In genomic region chr2:158891319-158891718, GRCm38 (mm10) we compare ENCODE assay signal across 23 mouse cellular contexts.
A peak's percentile ranks its signal among the peaks of the same experiment; 100 is the strongest.
DNase-seq lines count a peak whose midpoint lies in the region; ATAC-seq and TF ChIP-seq lines count a peak whose summit lies in the region.
"Had no signal": no experiment of that assay in that cellular context is flagged by ENCODE, and none has a peak within 500 bp of the region (broad histone marks: within the 10 kb centered on the region; RNA-seq: fewer than 3 reads in every experiment).

No protein-coding gene starts in this region.

- no peak overlapping the region for H3K9ac ChIP-seq in CH12.LX (ENCODE audit: insufficient read depth, low read depth)
- H3K9ac ChIP-seq in hindbrain, embryonic 11.5 days (ENCODE audit: low read depth, low read length): no peak overlapping the region
- H3K9ac ChIP-seq: embryonic facial prominence, embryonic 12.5 days; forebrain, embryonic 12.5 days had no signal

- no peak for TF ChIP-seq RAD21 in CH12.LX (IDR thresholded peaks at IDR 0.05; ENCODE audit: low read depth, low read length)

- H3K27me3 ChIP-seq in CH12.LX (replicated peaks): no peaks in the 10 kb centered on the region
- H3K27me3 ChIP-seq in forebrain, embryonic 10.5 days (ENCODE audit: poor library complexity, severe bottlenecking): no peaks in the 10 kb centered on the region
- no peaks in the 10 kb centered on the region for H3K27me3 ChIP-seq in hindbrain, embryonic 11.5 days (ENCODE audit: control insufficient read depth, insufficient read depth, low read length)
- H3K27me3 ChIP-seq: embryonic facial prominence, embryonic 12.5 days; forebrain, embryonic 12.5 days had no signal

- H3K36me3 ChIP-seq in CH12.LX (replicated peaks in 1 of 2; ENCODE audit: control insufficient read depth in 1 of 2, insufficient read depth in 1 of 2, low read length in 1 of 2): peaks cover 0 to 11% of the 10 kb centered on the region in 2 experiments
- no peaks in the 10 kb centered on the region for H3K36me3 ChIP-seq in forebrain, embryonic 10.5 days (replicated peaks)
- H3K36me3 ChIP-seq in hindbrain, embryonic 11.5 days (ENCODE audit: control insufficient read depth, insufficient read depth, low read length): no peaks in the 10 kb centered on the region
- H3K36me3 ChIP-seq: embryonic facial prominence, embryonic 10.5 days; embryonic facial prominence, embryonic 12.5 days; forebrain, embryonic 12.5 days had no signal

- no peak overlapping the region for H3K27ac ChIP-seq in CH12.LX (ENCODE audit: insufficient read depth, low read depth)
- H3K27ac ChIP-seq in forebrain, embryonic 10.5 days: no peak overlapping the region
- no peak overlapping the region for H3K27ac ChIP-seq in hindbrain, embryonic 11.5 days (ENCODE audit: low read depth, low read length)
- H3K27ac ChIP-seq: embryonic facial prominence, embryonic 10.5 days; embryonic facial prominence, embryonic 12.5 days; forebrain, embryonic 12.5 days had no signal

- peaks cover 32 to 45% of the 10 kb centered on the region in 2 experiments for H3K4me1 ChIP-seq in CH12.LX (ENCODE audit: control insufficient read depth in 1 of 2, insufficient read depth in 2 of 2)
- H3K4me1 ChIP-seq in forebrain, embryonic 10.5 days: no peaks in the 10 kb centered on the region
- no peaks in the 10 kb centered on the region for H3K4me1 ChIP-seq in hindbrain, embryonic 11.5 days (replicated peaks; ENCODE audit: control insufficient read depth, insufficient read depth, low read length)
- H3K4me1 ChIP-seq: embryonic facial prominence, embryonic 12.5 days had no signal

- peak; percentile 80 for TF ChIP-seq EP300 in CH12.LX (IDR thresholded peaks at IDR 0.05; ENCODE audit: low read length)

- TF ChIP-seq CTCF in CH12.LX (conservative IDR thresholded peaks at IDR 0.05 in 1 of 2, IDR thresholded peaks at IDR 0.05 in 1 of 2; ENCODE audit: low read depth in 2 of 2, low read length in 2 of 2): no peak

- peak; percentile 82 for ATAC-seq in granulocyte monocyte progenitor cell, adult 5-6 weeks (replicated peaks; ENCODE audit: poor library complexity, severe bottlenecking)
- peak; percentile 81 for ATAC-seq in megakaryocyte progenitor cell, adult 5-6 weeks (replicated peaks; ENCODE audit: poor library complexity)
- no peak for ATAC-seq in hindbrain, embryonic 11.5 days (ENCODE audit: low FRiP score)
- ATAC-seq: CD4-positive, CD25-positive, alpha-beta regulatory T cell, adult 4 months; forebrain, embryonic 14.5 days; forebrain, embryonic 16.5 days had no signal

- peak; percentile 63 for DNase-seq in A20 (ENCODE audit: low read depth, low spot score)
- DNase-seq in CH12.LX (ENCODE audit: extremely low read depth): peak; percentile 95
- DNase-seq in spleen, postnatal 36 days (ENCODE audit: low spot score in 2 of 2): no peak
- no peak for DNase-seq in forebrain, embryonic 10.5 days (ENCODE audit: extremely low spot score, low spot score)
- DNase-seq in hindbrain, embryonic 11.5 days (ENCODE audit: low spot score): no peak
- DNase-seq in lung, postnatal 10 days: no peak
- DNase-seq: adrenal gland, adult 2 months; adrenal gland, postnatal 10 days; adrenal gland, postnatal 25 days; cerebellum, adult 11 months; cerebellum, adult 18-20 months; cerebellum, adult 8-10 months; cerebellum, adult 9-11 months; cerebellum, postnatal 14 days; cerebellum, postnatal 36 days had no signal

- in situ Hi-C loops in CH12.LX (cut with MboI; ENCODE audit: low pct_ligation_motif_present, low pct_unique_long_range_greater_than_20kb, low sequenced_read_pairs): no loop called here

- dilution Hi-C loops in CH12.LX (cut with MboI; ENCODE audit: extremely low pct_ligation_motif_present, extremely low pct_unique_long_range_greater_than_20kb, low sequenced_read_pairs): no loop called here

- 95% methylated on average over 4 of the region's 4 CpGs for WGBS in forebrain, embryonic 10.5 days
- 90% methylated on average over 4 of the region's 4 CpGs for WGBS in hindbrain, embryonic 11.5 days

- no peak for TF ChIP-seq POLR2A in CH12.LX (IDR thresholded peaks at IDR 0.05; ENCODE audit: low read depth, low read length)

- peak overlapping the region; percentile 44; the same call in 1 of the 2 replicates for H3K4me2 ChIP-seq in CH12.LX (ENCODE audit: insufficient read depth, low read depth, poor library complexity, severe bottlenecking)
- no peak overlapping the region for H3K4me2 ChIP-seq in hindbrain, embryonic 11.5 days (replicated peaks; ENCODE audit: low read depth, low read length)
- H3K4me2 ChIP-seq: embryonic facial prominence, embryonic 12.5 days; forebrain, embryonic 12.5 days had no signal

- H3K79me2 ChIP-seq in CH12.LX (replicated peaks; ENCODE audit: control insufficient read depth, extremely low read depth, insufficient read depth, poor library complexity, severe bottlenecking): no peaks in the 10 kb centered on the region

- H3K9me3 ChIP-seq in CH12.LX (replicated peaks; ENCODE audit: low read length): no peaks in the 10 kb centered on the region
- no peaks in the 10 kb centered on the region for H3K9me3 ChIP-seq in forebrain, embryonic 10.5 days
- no peaks in the 10 kb centered on the region for H3K9me3 ChIP-seq in hindbrain, embryonic 11.5 days (ENCODE audit: control insufficient read depth, low read length)
- H3K9me3 ChIP-seq: embryonic facial prominence, embryonic 10.5 days; embryonic facial prominence, embryonic 12.5 days; forebrain, embryonic 12.5 days had no signal

- H3K4me3 ChIP-seq in CH12.LX (replicated peaks in 1 of 3; ENCODE audit: low read depth in 2 of 3, low read length in 2 of 3, poor library complexity in 1 of 3): no peak overlapping the region
- H3K4me3 ChIP-seq in forebrain, embryonic 10.5 days: no peak overlapping the region
- H3K4me3 ChIP-seq in hindbrain, embryonic 11.5 days (ENCODE audit: low read depth, low read length): no peak overlapping the region
- H3K4me3 ChIP-seq: embryonic facial prominence, embryonic 10.5 days; embryonic facial prominence, embryonic 12.5 days; forebrain, embryonic 12.5 days had no signal

TF ChIP-seq in CH12.LX, 34 proteins besides CTCF, POLR2A, EP300 and RAD21:
- TF ChIP-seq NELFE (IDR thresholded peaks at IDR 0.05; ENCODE audit: low read depth, low read length) (no peak), SMC3 (IDR thresholded peaks at IDR 0.05; ENCODE audit: low read depth, low read length) (no peak), JUND (conservative IDR thresholded peaks at IDR 0.05; ENCODE audit: low read depth, low read length) (no peak), MEF2A (IDR thresholded peaks at IDR 0.05; ENCODE audit: borderline replicate concordance, low read depth, low read length) (0 out of 2 replicates have a peak, but pooled peaks have one; percentile 12), ZMIZ1 (IDR thresholded peaks at IDR 0.05; ENCODE audit: low read depth, low read length) (no peak), BHLHE40 (IDR thresholded peaks at IDR 0.05; ENCODE audit: low read depth, low read length) (peak; percentile 64; the same call in 1 of the 2 replicates), IRF4 (IDR thresholded peaks at IDR 0.05; ENCODE audit: low read depth, low read length) (peak; percentile 92), KAT2A (IDR thresholded peaks at IDR 0.05; ENCODE audit: insufficient replicate concordance, low read length) (no peak), USF2 (conservative IDR thresholded peaks at IDR 0.05; ENCODE audit: low read depth, low read length) (no peak), TCF12 (IDR thresholded peaks at IDR 0.05; ENCODE audit: low read depth, low read length) (no peak), MAZ (IDR thresholded peaks at IDR 0.05; ENCODE audit: low read depth, low read length) (0 out of 2 replicates have a peak, but pooled peaks have one; percentile 41), SIN3A (IDR thresholded peaks at IDR 0.05; ENCODE audit: low read length) (peak; percentile 76), TBP (conservative IDR thresholded peaks at IDR 0.05; ENCODE audit: low read depth, low read length) (no peak), NRF1 (IDR thresholded peaks at IDR 0.05; ENCODE audit: low read depth, low read length) (no peak), GABPA (IDR thresholded peaks at IDR 0.05; ENCODE audit: insufficient replicate concordance, low read depth, low read length) (no peak), PAX5 (IDR thresholded peaks at IDR 0.05; ENCODE audit: low read length) (no peak), JUN (IDR thresholded peaks at IDR 0.05; ENCODE audit: insufficient read depth, low read depth, low read length) (no peak), MAX (IDR thresholded peaks at IDR 0.05; ENCODE audit: low read length) (peak; percentile 91), UBTF (IDR thresholded peaks at IDR 0.05; ENCODE audit: low read depth, low read length) (no peak), MAFK (IDR thresholded peaks at IDR 0.05; ENCODE audit: insufficient replicate concordance, low read length) (no peak), CHD1 (IDR thresholded peaks at IDR 0.05; ENCODE audit: low read depth, low read length) (no peak), ETS1 (conservative IDR thresholded peaks at IDR 0.05; ENCODE audit: low read depth, low read length) (peak; percentile 46; the same call in 1 of the 2 replicates), MYC (IDR thresholded peaks at IDR 0.05; ENCODE audit: low read depth, low read length) (peak; percentile 94), CHD2 (IDR thresholded peaks at IDR 0.05; ENCODE audit: low read length) (0 out of 2 replicates have a peak, but pooled peaks have one; percentile 33), USF1 (IDR thresholded peaks at IDR 0.05; ENCODE audit: low read depth, low read length) (no peak), HCFC1 (IDR thresholded peaks at IDR 0.05; ENCODE audit: low read depth, low read length) (no peak), MXI1 (IDR thresholded peaks at IDR 0.05; ENCODE audit: low read depth, low read length) (no peak), ELF1 (IDR thresholded peaks at IDR 0.05; ENCODE audit: low read depth, low read length) (no peak), ZKSCAN1 (IDR thresholded peaks at IDR 0.05; ENCODE audit: borderline replicate concordance, low read depth, low read length) (no peak), ZNF384 (IDR thresholded peaks at IDR 0.05; ENCODE audit: low read depth, low read length) (no peak)

Comparison
In these comparisons a context has a peak if more than half of its experiments do, and no peak if none do; other contexts are left out.
1. DNase-seq: peak in A20 (single experiment) and CH12.LX (single experiment); none in spleen, postnatal 36 days (0 of 2), forebrain, embryonic 10.5 days (single experiment), hindbrain, embryonic 11.5 days (single experiment) and lung, postnatal 10 days (single experiment).